Mouse (Mus musculus) limb, embryonic 15.5 days (tissue): Measurements from ENCODE around the gene Smtnl2. TPM values are rescaled to one million over a fixed set of nuclear protein-coding genes. Genes with fewer than 3 reads are reported as not detected.

Experiments
- ATAC-seq: fragments of 200-750 bp; cut with Nextera tagmentation; 2 replicates; pipeline ENCODE4 v1.8.0; 2017; ENCODE audit warnings: low read depth, moderate TSS enrichment; ENCODE audit not compliant: insufficient number of reproducible peaks, low FRiP score, low TSS enrichment
- H3K27ac ChIP-seq: fragments of 300-500 bp; sonication (generic); 2 replicates; pipeline ENCODE4 v1.5.1; 2015; ENCODE audit warnings: moderate library complexity, mild to moderate bottlenecking, inconsistent platforms
- H3K27me3 ChIP-seq: fragments of 300-500 bp; sonication (generic); 2 replicates; pipeline ENCODE4 v1.6.1; 2015; ENCODE audit warnings: inconsistent platforms
- H3K36me3 ChIP-seq: fragments of 300-500 bp; sonication (generic); 2 replicates; pipeline ENCODE4 v1.6.1; 2015; ENCODE audit warnings: inconsistent platforms
- H3K4me1 ChIP-seq: fragments of 300-500 bp; sonication (generic); 2 replicates; pipeline ENCODE4 v1.6.1; 2015; ENCODE audit warnings: inconsistent platforms
- H3K4me2 ChIP-seq: fragments of 300-500 bp; sonication (generic); 2 replicates; pipeline ENCODE4 v1.6.1; 2015; ENCODE audit warnings: mild to moderate bottlenecking, inconsistent platforms
- H3K4me3 ChIP-seq: fragments of 300-500 bp; sonication (generic); 2 replicates; pipeline ENCODE4 v1.5.1; 2015; ENCODE audit warnings: mild to moderate bottlenecking, inconsistent platforms
- H3K9ac ChIP-seq: fragments of 300-500 bp; sonication (generic); 2 replicates; pipeline ENCODE4 v1.6.1; 2015; ENCODE audit warnings: inconsistent platforms
- H3K9me3 ChIP-seq: fragments of 300-500 bp; sonication (generic); 2 replicates; pipeline ENCODE4 v1.6.1; 2016; ENCODE audit warnings: inconsistent platforms
- WGBS: fragments of 180-500 bp; shearing (Covaris S2); methylation state at CpG from one replicate; pipeline ENCODE4 v1.1.7; 2015; 5-methylcytosine and 5-hydroxymethylcytosine counted together
- polyA plus RNA-seq: library from polyadenylated mRNA; unstranded; fragments of >200 nt; fragmentation: Nextera tagmentation; extraction: Ambion mirVana; gene quantifications from 2 replicates; pipeline ENCODE4 v1.2.1, GENCODE M21; 2015

The Smtnl2 gene
- polyA plus RNA-seq, 1 experiment from 2014 or later: 85.0 TPM

GRCm38 (mm10) chr11:72421518-72422278, 10.2 kb upstream of the Smtnl2 start:
- H3K27ac ChIP-seq: no peak overlapping the region
- peaks cover 10% of the 10 kb centered on the region; the same call in 1 of the 2 replicates for H3K4me1 ChIP-seq
- WGBS: 85% methylated on average over 11 of the region's 11 CpGs
- no peak for ATAC-seq
- no peaks in the 10 kb centered on the region for H3K27me3 ChIP-seq
- H3K4me2 ChIP-seq: no peak overlapping the region
- no peak overlapping the region for H3K9ac ChIP-seq
- no peaks in the 10 kb centered on the region for H3K9me3 ChIP-seq
- H3K4me3 ChIP-seq: no peak overlapping the region
- H3K36me3 ChIP-seq: no peaks in the 10 kb centered on the region

- no peak overlapping the region for H3K9ac ChIP-seq
- no peak for ATAC-seq
- H3K36me3 ChIP-seq: no peaks in the 10 kb centered on the region
- no peak overlapping the region for H3K27ac ChIP-seq
- peaks cover 11% of the 10 kb centered on the region; the same call in 1 of the 2 replicates for H3K4me1 ChIP-seq
- no peak overlapping the region for H3K4me2 ChIP-seq
- 81% methylated on average over 6 of the region's 6 CpGs for WGBS
- no peaks in the 10 kb centered on the region for H3K9me3 ChIP-seq
- no peak overlapping the region for H3K4me3 ChIP-seq
- H3K27me3 ChIP-seq: no peaks in the 10 kb centered on the region
Measured at GRCm38 (mm10) chr11:72420460-72421122, 9.1 kb upstream of the Smtnl2 start.

DNA sequence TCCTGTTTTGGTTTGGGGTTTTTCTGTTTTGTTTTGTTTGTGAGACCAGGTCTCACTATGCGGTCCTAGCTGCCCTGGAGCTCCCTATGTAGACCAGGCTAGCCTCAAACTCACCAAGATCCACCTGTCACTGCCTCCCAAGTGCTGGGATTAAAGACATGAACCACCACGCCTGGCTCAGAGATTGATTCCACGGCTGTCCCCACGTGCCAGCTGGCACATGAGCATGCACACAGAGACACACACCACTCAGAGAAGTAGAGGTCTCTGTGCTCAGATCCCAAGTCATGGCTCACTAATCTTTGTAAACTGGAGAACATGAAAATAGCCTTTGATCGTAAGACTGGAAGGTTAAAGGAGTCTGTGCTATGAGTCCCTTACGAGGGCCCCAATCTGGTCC, 7.5 kb upstream of the Smtnl2 start:
- WGBS: 89% methylated on average over 6 of the region's 6 CpGs
- no peak for ATAC-seq
- Histone ChIP-seq H3K4me1 (peaks cover 9% of the 10 kb centered on the region; the same call in 1 of the 2 replicates), H3K9me3 (no peaks in the 10 kb centered on the region), H3K9ac (no peak overlapping the region), H3K4me2 (no peak overlapping the region), H3K4me3 (no peak overlapping the region), H3K27ac (no peak overlapping the region), H3K36me3 (no peaks in the 10 kb centered on the region), H3K27me3 (no peaks in the 10 kb centered on the region)

GRCm38 (mm10) chr11:72418227-72418626, 6.7 kb upstream of the Smtnl2 start:
- no peak overlapping the region for H3K27ac ChIP-seq
- ATAC-seq: no peak
- WGBS: 45% methylated on average over 8 of the region's 8 CpGs

GRCm38 (mm10) chr11:72417376-72417775, 5.9 kb upstream of the Smtnl2 start:
- Histone ChIP-seq H3K4me2 (no peak overlapping the region), H3K4me3 (no peak overlapping the region), H3K27me3 (no peaks in the 10 kb centered on the region), H3K9me3 (no peaks in the 10 kb centered on the region), H3K36me3 (no peaks in the 10 kb centered on the region), H3K4me1 (peaks cover 21% of the 10 kb centered on the region; the same call in 1 of the 2 replicates), H3K9ac (no peak overlapping the region), H3K27ac (0 out of 2 replicates have a peak overlapping the region, but pooled peaks have one; percentile 12)
- ATAC-seq: no peak
- WGBS: 24% methylated on average over 4 of the region's 4 CpGs

More at GRCm38 (mm10) chr11:72418227-72418626, 6.7 kb upstream of the Smtnl2 start:
- Histone ChIP-seq H3K4me1 (peaks cover 15% of the 10 kb centered on the region; the same call in 1 of the 2 replicates), H3K9ac (no peak overlapping the region), H3K4me3 (no peak overlapping the region), H3K36me3 (no peaks in the 10 kb centered on the region), H3K4me2 (no peak overlapping the region), H3K9me3 (no peaks in the 10 kb centered on the region), H3K27me3 (no peaks in the 10 kb centered on the region)

DNA sequence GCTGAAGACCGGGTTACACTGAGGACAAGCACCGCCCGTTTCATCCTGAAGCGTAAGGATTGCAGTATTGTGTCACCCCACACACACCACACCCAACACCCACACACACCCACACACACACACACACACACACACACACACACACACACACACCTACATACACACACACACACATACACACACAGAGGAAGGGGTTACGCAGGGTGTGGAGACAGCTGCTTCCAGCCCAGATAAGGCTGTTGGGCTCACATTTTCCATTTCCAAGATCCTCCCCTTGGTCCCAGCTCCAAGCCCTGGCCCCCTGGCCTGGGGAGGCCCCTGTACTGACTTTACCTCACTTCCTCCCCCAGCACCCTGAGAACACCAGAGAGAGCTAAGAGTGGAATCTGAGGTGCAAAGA, 5.2 kb upstream of the Smtnl2 start:
- ATAC-seq: no peak
- no peaks in the 10 kb centered on the region for H3K27me3 ChIP-seq
- no peak overlapping the region for H3K27ac ChIP-seq
- no peak overlapping the region for H3K4me3 ChIP-seq
- peaks cover 23% of the 10 kb centered on the region for H3K4me1 ChIP-seq
- no peak overlapping the region for H3K9ac ChIP-seq
- H3K9me3 ChIP-seq: no peaks in the 10 kb centered on the region
- 73% methylated on average over 5 of the region's 5 CpGs for WGBS
- no peaks in the 10 kb centered on the region for H3K36me3 ChIP-seq
- no peak overlapping the region for H3K4me2 ChIP-seq

DNA sequence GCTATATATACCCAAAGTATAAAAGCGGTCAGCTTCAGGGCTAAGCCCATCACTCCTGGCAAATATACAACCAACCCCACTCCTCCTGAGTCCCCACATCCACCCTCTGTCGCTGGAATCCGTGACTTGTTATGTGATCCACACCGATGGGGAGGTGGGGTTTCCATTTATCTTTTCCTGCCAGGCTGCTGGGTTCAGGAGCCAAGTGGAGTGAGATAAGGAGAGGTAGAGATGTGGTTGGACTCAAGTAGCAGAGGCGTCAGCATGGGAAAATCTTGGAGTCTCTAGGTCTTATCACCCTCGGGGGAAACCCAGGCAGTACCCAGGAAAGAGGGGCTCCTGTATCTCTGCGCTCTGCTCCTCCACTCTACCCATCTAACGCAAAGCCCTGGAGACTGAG, 3.6 kb upstream of the Smtnl2 start:
- 74% methylated on average over 8 of the region's 8 CpGs for WGBS
- Histone ChIP-seq H3K27ac (no peak overlapping the region), H3K4me2 (no peak overlapping the region), H3K9ac (no peak overlapping the region), H3K36me3 (no peaks in the 10 kb centered on the region), H3K4me1 (peaks cover 36% of the 10 kb centered on the region), H3K9me3 (no peaks in the 10 kb centered on the region), H3K27me3 (0 out of 2 replicates have a peak, but pooled peaks cover under 1% of the 10 kb centered on the region), H3K4me3 (no peak overlapping the region)
- no peak for ATAC-seq

DNA sequence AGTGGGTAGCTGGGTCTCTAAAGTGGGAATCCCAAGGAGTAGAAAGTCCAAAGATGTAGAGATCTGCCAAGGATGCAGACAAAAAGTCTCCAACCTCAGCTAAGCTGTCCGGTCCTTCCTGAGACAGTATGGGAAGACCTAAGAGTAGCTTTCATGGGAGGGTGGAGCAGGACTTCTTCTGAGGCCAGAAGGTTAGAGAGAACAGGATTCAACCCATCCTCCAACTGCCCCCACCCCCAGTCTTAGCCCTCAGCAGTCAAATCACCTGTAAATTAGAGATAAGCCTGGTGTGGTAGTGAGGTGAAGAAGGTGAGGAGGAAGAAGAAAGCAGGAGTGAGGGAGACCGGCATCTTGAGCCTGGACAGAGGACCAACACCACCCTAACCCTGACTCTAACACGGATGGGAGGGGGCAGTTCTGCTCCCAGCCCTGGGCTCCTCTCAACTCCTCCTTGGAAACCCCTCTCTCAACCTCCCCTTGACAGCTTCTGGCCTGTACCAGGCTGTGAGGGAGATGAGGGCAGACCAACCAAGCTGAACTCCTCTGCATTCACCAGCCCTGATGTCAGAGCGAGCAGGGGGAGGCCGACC, 2.2 kb upstream of the Smtnl2 start:
- WGBS: 61% methylated on average over 5 of the region's 5 CpGs

GRCm38 (mm10) chr11:72413016-72413415, 1.5 kb upstream of the Smtnl2 start:
- no peak overlapping the region for H3K4me2 ChIP-seq
- peaks cover 45% of the 10 kb centered on the region for H3K4me1 ChIP-seq
- 43% methylated on average over 7 of the region's 7 CpGs for WGBS
- no peak for ATAC-seq
- no peaks in the 10 kb centered on the region for H3K9me3 ChIP-seq
- H3K27me3 ChIP-seq: peaks cover 15% of the 10 kb centered on the region; the same call in 1 of the 2 replicates
- H3K36me3 ChIP-seq: no peaks in the 10 kb centered on the region
- no peak overlapping the region for H3K9ac ChIP-seq
- H3K27ac ChIP-seq: peak overlapping the region; percentile 30; the same call in 1 of the 2 replicates
- H3K4me3 ChIP-seq: no peak overlapping the region

More for the DNA sequence above, 2.2 kb upstream of the Smtnl2 start:
- Histone ChIP-seq H3K4me1 (peaks cover 38% of the 10 kb centered on the region), H3K9me3 (no peaks in the 10 kb centered on the region), H3K27me3 (peaks cover 11% of the 10 kb centered on the region; the same call in 1 of the 2 replicates), H3K4me3 (no peak overlapping the region), H3K4me2 (no peak overlapping the region), H3K27ac (peak overlapping the region; percentile 30; the same call in 1 of the 2 replicates), H3K36me3 (no peaks in the 10 kb centered on the region), H3K9ac (no peak overlapping the region)
- no peak for ATAC-seq

GRCm38 (mm10) chr11:72411945-72412344, 432 bp upstream of the Smtnl2 start:
- Histone ChIP-seq H3K27ac (peak overlapping the region; percentile 76; the same call in 1 of the 2 replicates), H3K9ac (peak overlapping the region; percentile 47; the same call in 1 of the 2 replicates), H3K4me3 (peak overlapping the region; percentile 58), H3K36me3 (no peaks in the 10 kb centered on the region), H3K27me3 (peaks cover 20% of the 10 kb centered on the region; the same call in 1 of the 2 replicates), H3K4me1 (peaks cover 48% of the 10 kb centered on the region), H3K9me3 (no peaks in the 10 kb centered on the region), H3K4me2 (peak overlapping the region; percentile 95)
- 31% methylated on average over 9 of the region's 9 CpGs for WGBS
- no peak for ATAC-seq

DNA sequence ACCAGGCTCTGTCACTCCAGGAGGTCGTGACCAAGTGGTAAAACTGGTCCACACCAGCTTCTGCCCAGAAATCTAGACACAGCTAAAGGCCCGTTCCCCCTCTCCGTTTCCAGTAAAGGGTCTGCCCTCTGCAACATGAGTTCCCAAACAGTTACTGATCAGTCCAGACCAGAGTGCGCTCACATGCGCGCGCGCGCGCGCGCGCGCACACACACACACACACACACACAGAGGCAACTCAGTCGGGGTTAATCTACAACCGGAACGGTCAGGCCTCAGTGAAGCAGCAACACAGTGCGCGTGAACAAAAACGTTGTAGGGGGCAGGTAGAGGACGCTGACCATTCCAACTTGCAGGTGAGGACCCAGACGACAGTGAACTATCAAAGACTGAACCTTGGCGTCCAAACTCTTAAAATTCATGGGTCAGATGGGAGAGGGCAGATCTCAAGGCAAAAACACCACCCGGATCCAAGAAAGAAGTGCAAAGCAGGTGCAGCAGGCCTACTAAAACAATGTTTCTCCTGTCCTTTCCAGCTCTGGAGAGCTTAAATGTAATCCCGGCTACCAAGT, 906 bp downstream of the Smtnl2 start:
- peak overlapping the region; percentile 95 for H3K4me2 ChIP-seq
- no peaks in the 10 kb centered on the region for H3K36me3 ChIP-seq
- peak overlapping the region; percentile 76 for H3K27ac ChIP-seq
- 3% methylated on average over 25 of the region's 25 CpGs for WGBS
- H3K9me3 ChIP-seq: no peaks in the 10 kb centered on the region
- H3K4me3 ChIP-seq: peak overlapping the region; percentile 58
- peak overlapping the region; percentile 47; the same call in 1 of the 2 replicates for H3K9ac ChIP-seq
- no peak for ATAC-seq
- H3K27me3 ChIP-seq: peaks cover 20% of the 10 kb centered on the region; the same call in 1 of the 2 replicates
- H3K4me1 ChIP-seq: peaks cover 55% of the 10 kb centered on the region
